Mouse (Mus musculus): ENCODE results near the gene Prkar2b. TPM values are rescaled to one million over a fixed set of nuclear protein-coding genes. Genes with fewer than 3 reads are reported as not detected.

Prkar2b gene
- polyA plus RNA-seq, 1 experiment from 2014 or later: 123 TPM

GRCm38 (mm10) chr12:32006391-32006929 lies 54.6 kb downstream of the Prkar2b start:
- 93% methylated on average over 10 of the region's 10 CpGs for WGBS
- ATAC-seq (ENCODE audit: low FRiP score): no peak

DNA sequence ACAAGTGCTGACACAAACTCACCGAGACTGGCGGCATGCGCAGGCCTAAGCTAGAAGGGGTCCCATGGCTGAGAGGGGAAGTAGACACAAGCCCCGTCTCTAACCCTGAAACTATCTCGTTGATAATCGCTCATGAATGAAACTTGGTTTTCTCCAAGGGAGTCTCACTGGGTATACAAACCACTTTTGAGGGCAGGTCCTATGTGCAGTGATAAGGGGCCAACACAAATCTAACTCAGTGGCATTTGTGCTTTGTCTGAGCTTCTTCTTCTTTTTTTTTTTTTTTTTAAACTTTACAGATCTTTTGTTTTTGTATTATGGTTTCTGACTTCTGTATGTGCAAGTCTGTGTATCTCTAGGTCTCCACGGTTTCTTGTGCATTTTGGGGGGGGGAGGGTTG lies 60.6 kb downstream of the Prkar2b start:
- ATAC-seq (ENCODE audit: low FRiP score): no peak
- no peaks in the 10 kb centered on the region for H3K27me3 ChIP-seq (replicated peaks)
- WGBS: 91% methylated on average over 7 of the region's 7 CpGs

More at GRCm38 (mm10) chr12:32006391-32006929, 54.6 kb downstream of the Prkar2b start:
- no peak overlapping the region for H3K4me2 ChIP-seq
- H3K4me1 ChIP-seq: no peaks in the 10 kb centered on the region
- H3K27me3 ChIP-seq (replicated peaks): no peaks in the 10 kb centered on the region
- no peak overlapping the region for H3K4me3 ChIP-seq (replicated peaks)
- H3K9me3 ChIP-seq (replicated peaks): no peaks in the 10 kb centered on the region
- H3K27ac ChIP-seq (replicated peaks): no peak overlapping the region
- peaks cover 5% of the 10 kb centered on the region; the same call in 1 of the 2 replicates for H3K36me3 ChIP-seq
- no peak overlapping the region for H3K9ac ChIP-seq (replicated peaks)

GRCm38 (mm10) chr12:31998706-31999105 lies 62.4 kb downstream of the Prkar2b start:
- no peak overlapping the region for H3K4me2 ChIP-seq
- 88% methylated on average over 5 of the region's 5 CpGs for WGBS
- no peaks in the 10 kb centered on the region for H3K27me3 ChIP-seq (replicated peaks)
- H3K4me1 ChIP-seq: no peaks in the 10 kb centered on the region
- no peak overlapping the region for H3K9ac ChIP-seq (replicated peaks)
- no peak overlapping the region for H3K4me3 ChIP-seq (replicated peaks)
- no peaks in the 10 kb centered on the region for H3K9me3 ChIP-seq (replicated peaks)
- H3K36me3 ChIP-seq: no peaks in the 10 kb centered on the region
- no peak for ATAC-seq (ENCODE audit: low FRiP score)
- no peak overlapping the region for H3K27ac ChIP-seq (replicated peaks)

More for the DNA sequence above, 60.6 kb downstream of the Prkar2b start:
- Histone ChIP-seq H3K4me3 (replicated peaks) (no peak overlapping the region), H3K4me1 (no peaks in the 10 kb centered on the region), H3K27ac (replicated peaks) (no peak overlapping the region), H3K9me3 (replicated peaks) (no peaks in the 10 kb centered on the region), H3K9ac (replicated peaks) (no peak overlapping the region), H3K4me2 (no peak overlapping the region), H3K36me3 (no peaks in the 10 kb centered on the region)

- H3K27me3 ChIP-seq (replicated peaks): no peaks in the 10 kb centered on the region
- no peak overlapping the region for H3K9ac ChIP-seq (replicated peaks)
- 0 out of 2 replicates have a peak, but pooled peaks cover 2% of the 10 kb centered on the region for H3K36me3 ChIP-seq
- no peak overlapping the region for H3K4me3 ChIP-seq (replicated peaks)
- WGBS: 80% methylated on average over 3 of the region's 3 CpGs
- no peak overlapping the region for H3K27ac ChIP-seq (replicated peaks)
- H3K9me3 ChIP-seq (replicated peaks): no peaks in the 10 kb centered on the region
- no peaks in the 10 kb centered on the region for H3K4me1 ChIP-seq
- ATAC-seq (ENCODE audit: low FRiP score): no peak
- no peak overlapping the region for H3K4me2 ChIP-seq
Measured at GRCm38 (mm10) chr12:31997328-31997878, 63.7 kb downstream of the Prkar2b start.

DNA sequence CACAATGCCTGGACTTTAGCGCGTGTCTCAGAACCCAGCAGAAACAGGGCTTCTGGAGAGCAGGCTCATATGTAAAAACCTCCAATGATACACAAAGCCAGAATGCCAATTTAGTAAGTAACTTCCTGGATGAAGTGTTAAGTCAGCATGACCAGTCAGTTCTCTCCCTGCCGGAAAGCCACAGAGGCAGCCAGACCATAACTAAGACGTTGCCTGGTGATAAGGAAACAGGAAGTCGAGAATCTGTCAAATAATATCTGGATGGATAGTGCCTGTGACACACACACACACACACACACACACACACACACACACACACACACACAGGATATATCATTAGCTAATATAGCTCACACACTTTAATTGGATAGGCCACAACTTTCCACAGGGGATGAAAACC lies 64.2 kb downstream of the Prkar2b start:
- H3K4me3 ChIP-seq (replicated peaks): no peak overlapping the region
- H3K9me3 ChIP-seq (replicated peaks): no peaks in the 10 kb centered on the region
- peaks cover 6% of the 10 kb centered on the region; the same call in 1 of the 2 replicates for H3K36me3 ChIP-seq
- no peaks in the 10 kb centered on the region for H3K27me3 ChIP-seq (replicated peaks)
- WGBS: 79% methylated on average over 5 of the region's 5 CpGs
- H3K27ac ChIP-seq (replicated peaks): no peak overlapping the region
- no peak for ATAC-seq (ENCODE audit: low FRiP score)
- no peak overlapping the region for H3K4me2 ChIP-seq
- no peak overlapping the region for H3K9ac ChIP-seq (replicated peaks)
- no peaks in the 10 kb centered on the region for H3K4me1 ChIP-seq

DNA sequence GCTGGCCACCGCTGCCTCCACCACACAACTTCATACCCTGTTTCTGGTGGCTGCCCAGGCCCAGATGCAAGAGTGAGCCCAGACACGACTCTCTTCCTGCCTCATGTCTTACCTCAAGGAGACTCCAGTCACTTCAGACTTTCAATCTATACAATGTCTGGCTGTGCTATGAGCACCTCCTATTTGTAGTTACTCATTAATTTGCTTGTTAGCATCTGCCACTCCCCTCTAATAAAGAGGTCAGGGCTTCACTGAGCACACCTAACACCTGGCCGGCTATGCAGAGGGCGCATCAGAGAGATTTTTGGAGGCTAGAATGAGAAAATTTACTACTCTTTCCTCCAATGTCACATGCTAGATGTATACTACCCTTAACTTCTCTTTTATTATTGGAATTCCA lies 70.5 kb downstream of the Prkar2b start:
- 89% methylated on average over 4 of the region's 4 CpGs for WGBS
- Histone ChIP-seq H3K4me2 (no peak overlapping the region), H3K27ac (replicated peaks) (no peak overlapping the region), H3K4me3 (replicated peaks) (no peak overlapping the region), H3K9ac (replicated peaks) (no peak overlapping the region), H3K4me1 (no peaks in the 10 kb centered on the region), H3K36me3 (peaks cover 10% of the 10 kb centered on the region; the same call in 1 of the 2 replicates), H3K27me3 (replicated peaks) (no peaks in the 10 kb centered on the region), H3K9me3 (replicated peaks) (no peaks in the 10 kb centered on the region)
- no peak for ATAC-seq (ENCODE audit: low FRiP score)

DNA sequence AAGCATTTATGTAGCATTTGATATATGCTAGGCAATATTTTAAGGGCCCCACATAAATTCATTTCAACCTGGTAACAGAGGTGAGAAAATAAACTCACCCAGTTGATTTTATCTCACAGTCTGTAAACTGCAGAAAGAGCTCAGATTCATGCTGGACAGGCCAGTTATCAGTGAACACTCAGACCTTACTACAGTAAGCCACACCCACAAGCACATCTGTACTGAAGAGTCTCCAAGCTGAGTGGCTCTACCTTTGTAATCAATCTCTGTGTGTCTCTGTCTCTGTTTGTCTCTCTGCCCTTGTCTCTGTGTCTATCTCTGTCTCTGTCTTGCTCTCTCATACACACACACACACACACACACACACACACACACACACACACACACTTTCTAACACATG lies 71.4 kb downstream of the Prkar2b start:
- no peak overlapping the region for H3K4me2 ChIP-seq
- no peak overlapping the region for H3K9ac ChIP-seq (replicated peaks)
- no peaks in the 10 kb centered on the region for H3K27me3 ChIP-seq (replicated peaks)
- H3K36me3 ChIP-seq: peaks cover 10% of the 10 kb centered on the region; the same call in 1 of the 2 replicates
- no peak overlapping the region for H3K4me3 ChIP-seq (replicated peaks)
- no peak for ATAC-seq (ENCODE audit: low FRiP score)
- no peaks in the 10 kb centered on the region for H3K9me3 ChIP-seq (replicated peaks)
- peaks cover 3% of the 10 kb centered on the region; the same call in 1 of the 2 replicates for H3K4me1 ChIP-seq
- no peak overlapping the region for H3K27ac ChIP-seq (replicated peaks)

GRCm38 (mm10) chr12:31986463-31986862 lies 74.6 kb downstream of the Prkar2b start:
- Histone ChIP-seq H3K9ac (replicated peaks) (no peak overlapping the region), H3K4me2 (no peak overlapping the region), H3K4me1 (peaks cover 5% of the 10 kb centered on the region; the same call in 1 of the 2 replicates), H3K36me3 (0 out of 2 replicates have a peak, but pooled peaks cover 6% of the 10 kb centered on the region), H3K27ac (replicated peaks) (no peak overlapping the region), H3K9me3 (replicated peaks) (no peaks in the 10 kb centered on the region), H3K27me3 (replicated peaks) (no peaks in the 10 kb centered on the region), H3K4me3 (replicated peaks) (no peak overlapping the region)
- ATAC-seq (ENCODE audit: low FRiP score): no peak
- WGBS: 90% methylated on average over 2 of the region's 2 CpGs

DNA sequence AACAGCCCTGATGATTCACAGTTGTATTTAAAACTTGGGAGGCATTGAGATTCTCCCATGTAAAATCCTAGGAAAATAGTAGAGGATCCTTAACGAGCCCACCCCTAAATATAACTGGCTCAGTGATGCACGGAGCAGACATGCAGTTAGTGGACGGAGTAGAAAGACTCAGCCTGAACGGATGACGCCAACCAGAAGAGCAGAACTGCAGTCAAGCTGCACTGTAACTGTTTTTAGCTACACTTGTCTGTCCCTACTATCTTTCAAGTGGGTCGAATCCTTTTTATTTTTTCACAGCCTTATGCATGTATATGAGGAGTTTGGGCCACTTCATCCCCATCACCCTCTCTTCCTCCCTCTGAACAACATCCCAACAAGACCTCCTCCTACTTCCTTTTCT lies 75.4 kb downstream of the Prkar2b start:
- Histone ChIP-seq H3K4me3 (replicated peaks) (no peak overlapping the region), H3K27ac (replicated peaks) (no peak overlapping the region), H3K9ac (replicated peaks) (no peak overlapping the region), H3K9me3 (replicated peaks) (no peaks in the 10 kb centered on the region), H3K4me2 (no peak overlapping the region), H3K36me3 (0 out of 2 replicates have a peak, but pooled peaks cover 6% of the 10 kb centered on the region), H3K4me1 (peaks cover 5% of the 10 kb centered on the region; the same call in 1 of the 2 replicates), H3K27me3 (replicated peaks) (no peaks in the 10 kb centered on the region)
- ATAC-seq (ENCODE audit: low FRiP score): no peak
- 91% methylated on average over 6 of the region's 6 CpGs for WGBS

DNA sequence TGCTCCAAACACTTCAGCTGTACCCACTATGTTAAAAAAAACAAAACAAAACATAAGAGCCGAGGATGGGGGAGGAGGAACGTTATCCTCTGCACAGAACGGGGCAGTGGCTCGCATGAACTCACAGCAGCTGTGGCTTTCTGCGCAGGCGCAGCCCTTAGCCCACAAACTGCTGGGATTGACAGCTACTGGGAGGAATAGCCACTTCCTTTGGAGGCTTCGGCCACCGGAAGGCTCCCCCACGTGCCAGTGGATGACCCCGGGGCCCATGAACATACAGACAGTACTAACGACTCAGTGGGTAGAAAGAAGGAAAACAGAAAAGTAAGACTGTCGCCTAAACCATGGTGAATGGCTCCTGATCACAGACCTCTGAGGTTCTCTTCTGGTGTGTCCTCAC lies 76.4 kb downstream of the Prkar2b start:
- Histone ChIP-seq H3K36me3 (0 out of 2 replicates have a peak, but pooled peaks cover 6% of the 10 kb centered on the region), H3K4me3 (replicated peaks) (no peak overlapping the region), H3K9ac (replicated peaks) (no peak overlapping the region), H3K9me3 (replicated peaks) (no peaks in the 10 kb centered on the region), H3K4me2 (no peak overlapping the region), H3K27ac (replicated peaks) (0 out of 2 replicates have a peak overlapping the region, but pooled peaks have one; percentile 5), H3K4me1 (peaks cover 5% of the 10 kb centered on the region; the same call in 1 of the 2 replicates), H3K27me3 (replicated peaks) (no peaks in the 10 kb centered on the region)
- no peak for ATAC-seq (ENCODE audit: low FRiP score)
- WGBS: 79% methylated on average over 12 of the region's 12 CpGs

GRCm38 (mm10) chr12:31984206-31984605 lies 76.9 kb downstream of the Prkar2b start:
- Histone ChIP-seq H3K27ac (replicated peaks) (0 out of 2 replicates have a peak overlapping the region, but pooled peaks have one; percentile 5), H3K4me3 (replicated peaks) (no peak overlapping the region), H3K9me3 (replicated peaks) (no peaks in the 10 kb centered on the region), H3K4me1 (peaks cover 5% of the 10 kb centered on the region; the same call in 1 of the 2 replicates), H3K9ac (replicated peaks) (no peak overlapping the region), H3K36me3 (0 out of 2 replicates have a peak, but pooled peaks cover 6% of the 10 kb centered on the region), H3K4me2 (no peak overlapping the region), H3K27me3 (replicated peaks) (no peaks in the 10 kb centered on the region)
- no peak for ATAC-seq (ENCODE audit: low FRiP score)
- WGBS: 49% methylated on average over 2 of the region's 2 CpGs

- H3K4me1 ChIP-seq: peaks cover 5% of the 10 kb centered on the region; the same call in 1 of the 2 replicates
- no peak for ATAC-seq (ENCODE audit: low FRiP score)
- 0 out of 2 replicates have a peak, but pooled peaks cover 6% of the 10 kb centered on the region for H3K36me3 ChIP-seq
- no peak overlapping the region for H3K9ac ChIP-seq (replicated peaks)
- no peak overlapping the region for H3K4me3 ChIP-seq (replicated peaks)
- no peaks in the 10 kb centered on the region for H3K9me3 ChIP-seq (replicated peaks)
- no peak overlapping the region for H3K27ac ChIP-seq (replicated peaks)
- WGBS: 55% methylated on average over 6 of the region's 6 CpGs
- no peaks in the 10 kb centered on the region for H3K27me3 ChIP-seq (replicated peaks)
- H3K4me2 ChIP-seq: no peak overlapping the region
Measured at GRCm38 (mm10) chr12:31983769-31984168, 77.3 kb downstream of the Prkar2b start.
